Mouse (Mus musculus) myocyte (in vitro differentiated cells): ENCODE data around the gene Gmcl1. TPM values are rescaled to one million over a fixed set of nuclear protein-coding genes. Genes with fewer than 3 reads are reported as not detected.

Experiments
- H3K27me3 ChIP-seq: one replicate; pipeline ENCODE4 v1.6.1; 2011; ENCODE audit not compliant: control insufficient read depth, insufficient read depth, insufficient read length
- H3K36me3 ChIP-seq: one replicate; pipeline ENCODE4 v1.6.1; 2011; ENCODE audit not compliant: control insufficient read depth, insufficient read depth
- H3K4me2 ChIP-seq: one replicate; pipeline ENCODE4 v1.6.1; 2011; ENCODE audit warnings: low read depth, control low read depth
- H3K4me3 ChIP-seq: one replicate; pipeline ENCODE4 v1.5.1; 2011; ENCODE audit warnings: mild to moderate bottlenecking, control low read depth, moderate library complexity
- H3K79me2 ChIP-seq: one replicate; pipeline ENCODE4 v1.6.1; 2011; ENCODE audit not compliant: control insufficient read depth, insufficient read depth
- H3ac ChIP-seq: one replicate; pipeline ENCODE4 v1.6.1; 2011; ENCODE audit not compliant: control insufficient read depth, insufficient read length
- CEBPB ChIP-seq: IDR thresholded peaks from 2 replicates; pipeline ENCODE4 v1.6.1; 2011; ENCODE audit warnings: mild to moderate bottlenecking, moderate library complexity; ENCODE audit not compliant: poor library complexity, insufficient read depth, severe bottlenecking
- E2F4 ChIP-seq: IDR thresholded peaks from one replicate; pipeline ENCODE4 v1.6.1; 2011; ENCODE audit warnings: mild to moderate bottlenecking, control low read depth, moderate library complexity; ENCODE audit not compliant: insufficient read depth
- MAX ChIP-seq: IDR thresholded peaks from one replicate; pipeline ENCODE4 v1.6.1; 2011; ENCODE audit warnings: low read depth, mild to moderate bottlenecking, control low read depth
- MYOD1 ChIP-seq, 3 experiments: IDR thresholded peaks; one replicate each; pipeline ENCODE4 v1.6.1; 2011; ENCODE audit warnings: control low read depth in 2 of 3, low read depth in 2 of 3, mild to moderate bottlenecking in 2 of 3, moderate library complexity in 1 of 3; ENCODE audit not compliant: insufficient read length in 2 of 3, control insufficient read depth in 1 of 3
- MYOG ChIP-seq, 3 experiments: IDR thresholded peaks; one replicate each; pipeline ENCODE4 v1.6.1; 2011; ENCODE audit warnings: control low read depth in 2 of 3, low read depth in 2 of 3, mild to moderate bottlenecking in 2 of 3; ENCODE audit not compliant: insufficient read length in 2 of 3, control insufficient read depth in 1 of 3, insufficient read depth in 1 of 3
- POLR2A ChIP-seq: IDR thresholded peaks from one replicate; pipeline ENCODE4 v1.6.1; 2011; ENCODE audit warnings: low read depth, mild to moderate bottlenecking, control low read depth, moderate library complexity; ENCODE audit not compliant: insufficient read length
- POLR2AphosphoS2 ChIP-seq: IDR thresholded peaks from one replicate; pipeline ENCODE4 v1.6.1; 2011; ENCODE audit warnings: low read depth, control low read depth; ENCODE audit not compliant: insufficient read length
- REST ChIP-seq: IDR thresholded peaks from one replicate; pipeline ENCODE4 v1.6.1; 2011; ENCODE audit warnings: mild to moderate bottlenecking, control low read depth, moderate library complexity; ENCODE audit not compliant: insufficient read depth, insufficient read length
- SRF ChIP-seq: IDR thresholded peaks from one replicate; pipeline ENCODE4 v1.6.1; 2011; ENCODE audit warnings: low read depth; ENCODE audit not compliant: control insufficient read depth, insufficient read length
- TCF12 ChIP-seq: IDR thresholded peaks from one replicate; pipeline ENCODE4 v1.6.1; 2011; ENCODE audit warnings: mild to moderate bottlenecking, control low read depth; ENCODE audit not compliant: poor library complexity, insufficient read depth, severe bottlenecking
- TCF3 ChIP-seq: IDR thresholded peaks from one replicate; pipeline ENCODE4 v1.6.1; 2011; ENCODE audit warnings: low read depth, control low read depth; ENCODE audit not compliant: insufficient read length
- USF1 ChIP-seq: IDR thresholded peaks from one replicate; pipeline ENCODE4 v1.6.1; 2011; ENCODE audit warnings: low read depth, mild to moderate bottlenecking, control low read depth, moderate library complexity
- polyA plus RNA-seq: library from polyadenylated mRNA; unstranded; fragments of >200 nt; fragmentation: generic; extraction: Trizol; gene quantifications from one replicate; pipeline ENCODE4 v1.2.1, GENCODE M21; 2012; ENCODE audit warnings: missing spikeins

Gmcl1 gene
- polyA plus RNA-seq, 1 experiment: 5.9 TPM

GRCm38 (mm10) chr6:86752843-86753485, 19.8 kb upstream of the Gmcl1 start:
- Histone ChIP-seq H3ac (no peak overlapping the region), H3K4me2 (no peak overlapping the region), H3K36me3 (peaks cover 37% of the 10 kb centered on the region), H3K27me3 (no peaks in the 10 kb centered on the region), H3K4me3 (no peak overlapping the region), H3K79me2 (no peaks in the 10 kb centered on the region)
- TF ChIP-seq TCF3 (no peak), E2F4 (no peak), POLR2AphosphoS2 (no peak), TCF12 (no peak), CEBPB (no peak), MAX (no peak), POLR2A (no peak), MYOG (IDR thresholded peaks at IDR 0.05; ENCODE audit: control insufficient read depth in 1 of 3, insufficient read depth in 1 of 3, insufficient read length in 2 of 3, low read depth in 2 of 3) (no peak), REST (no peak), USF1 (no peak)

- H3K79me2 ChIP-seq: no peaks in the 10 kb centered on the region
- H3K27me3 ChIP-seq: no peaks in the 10 kb centered on the region
These were observed 17.8 kb upstream of the Gmcl1 start for GRCm38 (mm10) chr6:86750961-86751360.

DNA sequence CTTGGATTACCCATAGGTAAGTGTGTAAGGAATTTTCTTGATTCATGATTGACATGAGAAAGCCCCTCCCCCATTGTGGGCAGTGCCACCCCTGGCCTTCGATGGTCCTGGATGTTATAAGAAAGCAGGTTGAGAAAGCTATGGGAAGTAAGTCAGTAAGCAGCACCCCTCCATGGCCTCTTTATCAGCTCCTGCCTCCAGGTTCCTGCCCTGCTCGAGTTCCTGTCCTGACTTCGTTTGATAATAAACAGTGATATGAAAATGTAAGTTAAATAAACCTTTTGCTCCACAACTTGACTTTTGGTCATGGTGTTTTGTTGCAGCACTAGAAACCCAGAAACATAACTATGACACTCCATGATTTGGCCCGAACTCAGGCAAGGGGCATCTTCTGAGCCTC, 16.6 kb upstream of the Gmcl1 start:
- peaks cover 26% of the 10 kb centered on the region for H3K36me3 ChIP-seq
- TF ChIP-seq SRF (no peak), POLR2A (no peak), REST (no peak), MYOD1 (IDR thresholded peaks at IDR 0.05; ENCODE audit: control insufficient read depth in 1 of 3, insufficient read length in 2 of 3, low read depth in 2 of 3) (no peak), TCF3 (no peak), CEBPB (no peak), E2F4 (no peak), TCF12 (no peak), MAX (no peak), USF1 (no peak), MYOG (IDR thresholded peaks at IDR 0.05; ENCODE audit: control insufficient read depth in 1 of 3, insufficient read depth in 1 of 3, insufficient read length in 2 of 3, low read depth in 2 of 3) (no peak), POLR2AphosphoS2 (no peak)
- H3K27me3 ChIP-seq: no peaks in the 10 kb centered on the region
- no peak overlapping the region for H3K4me2 ChIP-seq
- H3K4me3 ChIP-seq: no peak overlapping the region
- H3K79me2 ChIP-seq: no peaks in the 10 kb centered on the region
- no peak overlapping the region for H3ac ChIP-seq

More at GRCm38 (mm10) chr6:86750961-86751360, 17.8 kb upstream of the Gmcl1 start:
- TF ChIP-seq CEBPB (no peak), E2F4 (no peak), MAX (no peak), USF1 (no peak), MYOG (IDR thresholded peaks at IDR 0.05; ENCODE audit: control insufficient read depth in 1 of 3, insufficient read depth in 1 of 3, insufficient read length in 2 of 3, low read depth in 2 of 3) (no peak), MYOD1 (IDR thresholded peaks at IDR 0.05; ENCODE audit: control insufficient read depth in 1 of 3, insufficient read length in 2 of 3, low read depth in 2 of 3) (no peak), POLR2AphosphoS2 (no peak), TCF12 (no peak), SRF (no peak), POLR2A (no peak), REST (no peak), TCF3 (no peak)
- peaks cover 32% of the 10 kb centered on the region for H3K36me3 ChIP-seq
- no peak overlapping the region for H3K4me2 ChIP-seq
- no peak overlapping the region for H3ac ChIP-seq
- H3K4me3 ChIP-seq: no peak overlapping the region

- no peaks in the 10 kb centered on the region for H3K27me3 ChIP-seq
- H3K36me3 ChIP-seq: peaks cover 25% of the 10 kb centered on the region
- H3ac ChIP-seq: no peak overlapping the region
These were observed 14.0 kb upstream of the Gmcl1 start for GRCm38 (mm10) chr6:86747171-86747570.

DNA sequence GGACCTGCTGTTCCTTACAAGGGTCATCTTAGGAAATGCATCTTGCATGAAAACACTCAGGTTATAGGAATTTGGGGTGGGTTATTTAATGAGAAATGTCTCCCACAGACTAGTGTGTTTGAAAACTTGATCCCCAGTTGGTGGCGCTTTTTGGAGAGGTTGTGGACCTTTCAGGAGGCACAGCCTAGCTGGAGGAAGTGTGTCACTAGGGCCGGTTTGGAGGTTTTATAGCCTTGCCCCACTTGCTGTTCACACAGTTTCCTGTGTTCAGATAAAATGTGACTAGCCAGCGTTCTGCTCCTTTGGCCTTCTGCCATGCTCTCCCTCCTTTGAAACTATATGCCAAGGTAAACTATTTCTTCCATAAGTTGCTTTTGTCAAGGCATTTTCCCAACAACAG, 7.5 kb upstream of the Gmcl1 start:
- Histone ChIP-seq H3ac (no peak overlapping the region), H3K79me2 (no peaks in the 10 kb centered on the region), H3K4me3 (no peak overlapping the region), H3K27me3 (no peaks in the 10 kb centered on the region), H3K4me2 (no peak overlapping the region), H3K36me3 (peaks cover 38% of the 10 kb centered on the region)
- TF ChIP-seq MYOG (IDR thresholded peaks at IDR 0.05; ENCODE audit: control insufficient read depth in 1 of 3, insufficient read depth in 1 of 3, insufficient read length in 2 of 3, low read depth in 2 of 3) (no peak), TCF3 (no peak), USF1 (no peak), MYOD1 (IDR thresholded peaks at IDR 0.05; ENCODE audit: control insufficient read depth in 1 of 3, insufficient read length in 2 of 3, low read depth in 2 of 3) (no peak), REST (no peak), CEBPB (no peak), SRF (no peak), TCF12 (no peak), POLR2AphosphoS2 (no peak), POLR2A (no peak), E2F4 (no peak)

More at GRCm38 (mm10) chr6:86747171-86747570, 14.0 kb upstream of the Gmcl1 start:
- Histone ChIP-seq H3K79me2 (no peaks in the 10 kb centered on the region), H3K4me3 (no peak overlapping the region), H3K4me2 (no peak overlapping the region)
- TF ChIP-seq POLR2AphosphoS2: no peak
- no peak for TF ChIP-seq REST
- TF ChIP-seq CEBPB: no peak
- TF ChIP-seq E2F4: no peak
